Mouse (Mus musculus) B cell, adult (primary cell): ENCODE measurements around the gene Gm13178. TPM values are rescaled to one million over a fixed set of nuclear protein-coding genes. Genes with fewer than 3 reads are reported as not detected.

ENCODE experiments used
- total RNA-seq: library from RNA; stranded (reverse); gene quantifications from 4 replicates; pipeline ENCODE4 v1.2.4, GENCODE M21; 2023; ENCODE audit not compliant: inconsistent age

The Gm13178 gene
- total RNA-seq, result not detected in 4 replicates

DNA sequence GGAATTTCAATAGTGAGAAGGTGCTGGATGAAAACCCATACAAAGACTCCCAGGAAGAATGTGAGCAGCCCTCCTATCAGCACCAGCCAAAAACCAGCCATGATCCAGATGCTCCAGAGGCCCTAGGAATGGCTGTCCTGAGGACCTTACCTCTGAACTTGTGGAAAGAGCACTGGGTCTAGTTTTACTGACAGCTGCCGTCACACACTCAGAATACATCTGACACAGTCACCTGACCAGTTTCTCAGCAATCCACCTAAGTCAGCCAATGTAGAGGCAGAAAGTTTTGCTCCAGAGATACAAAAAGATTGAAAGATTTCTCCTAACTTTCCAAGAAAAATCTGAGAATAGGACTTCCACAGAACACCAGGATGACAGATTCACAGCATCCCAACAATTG is at the start of gene Gm13178:
Gm13178 (minus strand) TSS at position 101 of the 400 bp plus-strand sequence.

DNA sequence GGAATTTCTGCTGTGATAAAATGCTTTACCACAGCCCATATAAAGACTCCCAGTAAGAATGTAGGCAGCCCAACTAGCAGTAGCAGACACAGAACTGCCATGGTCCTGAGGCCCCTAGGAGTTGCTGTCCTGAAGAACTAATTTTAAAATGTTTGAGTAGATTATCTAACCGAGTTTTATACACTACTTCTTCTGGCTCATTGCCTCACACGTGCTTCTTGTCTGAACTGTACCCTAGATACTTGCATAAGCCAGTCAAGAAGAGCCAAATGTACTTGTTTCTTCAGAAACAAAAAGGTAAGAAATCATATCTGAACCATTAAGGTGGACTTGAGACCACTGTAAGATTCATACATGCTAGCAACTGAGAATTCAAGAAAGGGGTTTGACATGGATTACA is 34.9 kb downstream of the Gm13178 start, which contains the start of gene Gm436:
Gm436 (minus strand) TSS at position 101 of the 400 bp plus-strand sequence.

Other genes starting within 250 kb of the Gm13178 start
- not detected in 4 replicates for gene 9430007A20Rik, start 201.6 kb downstream of the Gm13178 start, total RNA-seq
- not detected in 4 replicates for gene Gm13124, start 156.3 kb downstream of the Gm13178 start, total RNA-seq
- gene Aadacl4, start 107.7 kb downstream of the Gm13178 start, total RNA-seq, result not detected in 4 replicates
- not detected in 4 replicates for gene Gm436, start 35.0 kb downstream of the Gm13178 start, total RNA-seq
- gene Gm438, start 65.2 kb upstream of the Gm13178 start, total RNA-seq, result not detected in 4 replicates
- 6.2 to 9.6 TPM (median 6.6 TPM) in 4 replicates for gene Dhrs3, start 171.4 kb upstream of the Gm13178 start, total RNA-seq